Mouse (Mus musculus) cerebellum, adult 9-10 months (tissue): ENCODE results near the gene Psmc5.
"Not testable (repeated sequence)": the region's sequence is repeated elsewhere in the genome, so short reads cannot be mapped to it uniquely, and the experiment has no call there.

Experiments
- DNase-seq: peaks from one replicate; pipeline ENCODE4 v3.0.0; 2022

The Psmc5 gene

GRCm38 (mm10) chr11:106255685-106256451 is at the start of gene Psmc5, which contains the start of gene Ftsj3:
Gene Psmc5 (plus strand): TSS chr11:106256154.
Gene Ftsj3 (minus strand): TSS chr11:106256079.
- peak; percentile 99 for DNase-seq

DNA sequence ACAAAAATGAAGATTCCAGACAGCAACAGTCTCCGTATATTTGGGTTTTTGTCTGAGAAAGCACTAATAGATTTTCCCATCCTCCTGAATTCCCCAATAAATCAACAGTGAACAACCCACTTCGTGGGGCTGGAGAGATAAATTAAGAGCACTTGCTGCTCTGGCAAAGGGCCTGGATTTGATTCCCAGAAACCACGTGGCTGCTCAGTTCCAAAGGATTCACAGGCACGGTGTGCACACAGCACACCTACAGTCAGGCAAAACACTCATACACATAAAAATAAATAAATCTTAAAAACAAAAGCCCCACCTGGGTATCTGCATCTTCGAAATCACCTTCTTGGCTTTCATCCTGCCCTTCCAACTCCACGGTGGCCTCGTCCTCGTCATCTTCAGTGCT is 43.2 kb upstream of the Psmc5 start:
- DNase-seq = no peak

DNA sequence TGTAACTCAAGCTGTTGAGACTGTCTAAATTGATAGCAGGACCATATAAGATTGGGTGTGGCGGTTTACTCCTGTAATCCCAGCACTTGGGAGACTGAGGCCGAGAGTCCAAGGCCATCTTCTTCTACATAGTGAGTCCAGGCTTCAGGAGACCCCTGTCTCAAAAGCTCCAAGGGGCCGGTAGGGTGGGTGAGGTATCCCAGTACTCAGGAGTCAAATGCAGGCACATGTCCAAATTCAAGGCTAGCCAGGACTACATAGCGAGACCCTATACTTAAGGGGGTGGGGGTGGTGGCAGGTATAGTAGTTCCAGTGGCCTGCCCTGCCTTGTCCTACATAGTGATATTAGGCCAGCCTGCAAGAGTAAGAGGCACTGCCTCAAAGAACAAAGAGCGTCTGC is 41.1 kb upstream of the Psmc5 start:
- DNase-seq = peak; percentile 64

- peak; percentile 45 for DNase-seq
Measured at GRCm38 (mm10) chr11:106215450-106215859, 40.5 kb upstream of the Psmc5 start.

DNA sequence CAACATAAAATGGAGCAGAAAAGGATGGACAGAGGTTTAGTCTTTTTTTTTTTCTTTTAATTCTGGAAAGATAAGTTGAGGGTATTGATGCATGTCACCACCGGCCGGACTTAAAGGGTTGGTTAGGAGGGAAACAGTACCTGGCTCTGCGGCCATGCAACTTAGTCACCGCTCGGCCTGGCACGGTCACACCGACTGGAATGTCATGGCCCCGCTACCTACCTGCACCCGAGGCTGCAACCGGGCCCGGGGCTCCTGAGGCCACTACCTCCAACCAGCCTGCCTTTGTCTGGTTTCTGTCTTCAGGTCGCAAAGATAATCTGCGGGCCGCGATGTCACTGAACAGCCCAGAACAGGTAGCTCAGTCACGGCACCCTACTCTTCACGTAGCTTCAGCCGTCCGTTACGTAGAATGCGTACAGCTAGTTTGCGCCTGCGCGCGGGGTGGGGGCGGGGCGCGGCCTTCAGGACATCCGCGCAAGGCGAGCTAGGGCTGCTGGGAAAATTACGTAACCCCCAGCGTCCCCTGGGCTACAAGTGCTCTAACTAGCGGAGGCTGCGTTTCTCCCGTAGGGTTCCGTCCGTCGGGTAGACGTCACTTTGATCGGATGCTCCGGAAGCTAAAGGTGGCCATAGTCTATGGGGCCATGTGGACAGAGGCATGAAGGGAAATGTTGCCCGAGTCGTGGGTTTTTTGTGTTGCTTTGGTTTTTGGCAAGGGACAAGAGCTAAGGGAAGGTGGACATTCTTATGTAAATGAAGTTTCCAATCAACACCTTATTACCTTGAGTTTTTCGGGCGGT is 39.8 kb upstream of the Psmc5 start, which contains the start of gene Ccdc47:
Gene Ccdc47, minus strand, starts transcription at position 418 of the 803 bp plus-strand sequence.
- DNase-seq = peak; percentile 98

DNA sequence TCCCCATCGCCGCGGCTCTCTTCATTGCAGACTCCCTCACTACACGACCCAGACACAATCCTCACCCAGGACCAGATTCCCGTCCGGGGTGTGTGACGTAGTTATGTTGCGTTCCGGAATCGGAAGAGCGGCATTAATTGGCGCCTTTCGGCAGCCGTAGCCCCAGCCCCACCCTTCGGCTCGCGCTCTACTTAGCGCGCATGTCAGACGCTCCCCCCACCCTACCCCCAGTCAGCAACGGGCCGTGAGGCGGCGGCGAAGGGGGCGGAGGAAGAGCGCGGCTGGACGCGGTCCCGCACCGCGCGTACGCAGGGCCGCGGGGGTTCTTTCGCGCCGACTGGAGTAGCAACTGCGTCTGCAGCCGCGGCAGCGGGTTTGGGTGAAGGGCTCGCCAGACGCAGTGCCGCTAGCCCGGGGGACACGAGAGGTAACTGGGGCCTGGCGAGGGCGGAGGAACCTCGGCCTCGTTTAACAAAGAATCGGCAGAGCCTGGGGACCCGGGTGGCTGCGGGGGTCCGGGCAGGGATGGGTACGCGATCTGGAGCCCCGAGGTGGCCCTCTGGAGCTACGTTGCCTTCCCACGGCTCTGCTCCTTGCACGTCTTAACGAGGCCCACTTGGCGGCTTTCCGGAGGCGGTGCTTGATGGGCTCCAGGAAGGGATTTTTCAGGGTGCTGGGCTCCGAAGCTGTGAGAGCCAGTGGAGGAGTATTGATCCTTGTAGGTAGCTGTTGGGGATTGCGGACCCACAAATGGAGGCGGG is 39.0 kb upstream of the Psmc5 start, which contains the start of gene Ddx42:
Gene Ddx42, plus strand, starts transcription at position 197 of the 761 bp plus-strand sequence.
- DNase-seq = peak; percentile 93

- DNase-seq = no peak
Measured at GRCm38 (mm10) chr11:106220603-106221002, 35.4 kb upstream of the Psmc5 start.

- DNase-seq = not testable (repeated sequence)
Measured at GRCm38 (mm10) chr11:106233978-106234377, 22.0 kb upstream of the Psmc5 start.

- no peak for DNase-seq
Measured at GRCm38 (mm10) chr11:106246834-106247233, 9.1 kb upstream of the Psmc5 start.

- DNase-seq = no peak
Measured at GRCm38 (mm10) chr11:106249326-106249725, 6.6 kb upstream of the Psmc5 start.

- peak; percentile 61 for DNase-seq
Measured at GRCm38 (mm10) chr11:106254767-106255166, 1.2 kb upstream of the Psmc5 start.

DNA sequence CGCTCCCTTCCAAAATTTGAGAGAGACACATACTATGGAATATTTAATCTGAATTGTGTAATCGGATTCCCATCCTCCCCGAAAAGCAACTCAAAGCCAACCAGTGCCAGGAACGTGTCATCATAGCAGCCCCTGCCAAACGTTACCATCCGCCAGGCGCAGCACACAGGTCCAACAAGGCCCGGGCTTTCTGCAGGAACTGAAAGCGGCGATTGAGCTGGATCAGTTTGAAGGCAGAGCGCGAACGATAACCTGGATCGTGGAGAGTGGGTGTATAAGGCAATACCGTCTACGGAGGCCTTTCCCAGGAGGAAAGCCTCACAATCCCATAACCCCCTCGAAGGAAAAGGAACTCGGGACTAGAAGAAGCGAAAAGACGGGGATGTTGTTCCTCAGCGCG is 780 bp upstream of the Psmc5 start:
- no peak for DNase-seq

- DNase-seq = peak; percentile 69
Measured at GRCm38 (mm10) chr11:106256775-106257174, 821 bp downstream of the Psmc5 start.

DNA sequence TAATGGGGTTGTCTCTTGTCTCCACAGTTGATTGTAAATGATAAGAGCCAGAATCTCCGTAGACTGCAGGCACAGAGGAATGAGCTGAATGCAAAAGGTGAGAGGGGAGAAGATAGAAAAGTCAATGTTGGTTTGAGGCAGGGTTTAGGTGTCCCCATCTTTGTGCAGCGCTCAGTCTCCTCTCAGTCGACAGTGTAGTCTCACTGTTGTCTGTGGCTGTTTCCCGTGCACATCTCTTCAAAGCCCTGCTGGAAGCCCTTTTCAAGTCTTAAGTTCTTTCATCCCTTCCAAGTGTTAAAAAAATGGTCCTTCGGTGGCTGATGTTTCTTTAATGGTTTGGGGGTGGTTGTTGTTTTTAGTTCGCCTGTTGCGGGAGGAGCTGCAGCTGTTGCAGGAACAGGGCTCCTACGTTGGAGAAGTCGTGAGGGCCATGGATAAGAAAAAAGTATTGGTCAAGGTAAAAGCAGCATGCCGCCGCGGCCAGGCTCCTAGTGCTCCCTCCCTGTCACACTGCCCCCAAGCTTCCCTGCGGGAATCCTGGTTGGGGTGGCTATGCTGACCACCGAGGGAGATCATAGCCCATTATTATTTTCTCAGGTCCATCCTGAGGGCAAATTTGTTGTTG is 5.0 kb downstream of the Psmc5 start:
- peak; percentile 19 for DNase-seq

DNA sequence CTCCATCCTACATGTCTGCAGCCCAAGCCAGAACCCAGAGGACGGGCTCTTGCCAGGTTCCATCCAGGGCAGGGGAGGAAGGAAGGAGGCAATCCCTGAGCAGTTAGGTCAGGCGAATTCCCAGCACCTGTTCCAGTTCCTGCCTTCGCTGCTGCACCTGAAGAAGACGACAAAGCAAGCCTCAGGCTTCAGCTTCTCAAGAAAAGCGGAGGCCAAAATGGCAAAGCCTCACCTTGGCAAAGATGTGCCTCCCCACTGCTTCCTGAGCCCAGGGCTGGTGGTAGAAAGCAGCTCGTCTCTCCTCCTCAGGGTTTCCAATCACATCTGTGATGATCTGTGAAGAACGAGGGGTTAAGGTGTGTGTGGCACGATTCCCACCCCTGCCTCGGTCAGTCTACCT is 8.0 kb downstream of the Psmc5 start:
- peak; percentile 62 for DNase-seq

DNA sequence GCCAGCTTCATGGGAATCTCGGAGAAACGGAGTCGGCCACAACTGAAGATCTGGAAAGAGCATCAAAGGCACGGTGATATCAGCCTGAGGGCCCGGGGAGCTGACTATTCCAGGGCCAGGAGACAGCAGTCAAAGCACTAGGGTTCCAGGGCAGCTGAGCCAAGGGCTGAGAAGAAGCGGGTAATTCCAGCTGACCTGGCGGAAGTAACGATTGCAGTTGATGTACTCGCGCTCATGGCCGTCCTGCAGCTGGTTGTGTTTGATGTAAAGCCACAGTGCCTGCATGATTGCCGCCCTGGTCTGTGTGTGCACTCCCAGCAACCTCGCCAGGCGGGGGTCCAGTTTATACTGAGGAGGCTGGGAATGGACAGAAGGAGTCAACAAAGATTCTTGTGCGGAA is 9.0 kb downstream of the Psmc5 start:
- peak; percentile 49 for DNase-seq

- DNase-seq = peak; percentile 62
Measured at GRCm38 (mm10) chr11:106265570-106265969, 9.6 kb downstream of the Psmc5 start.

DNA sequence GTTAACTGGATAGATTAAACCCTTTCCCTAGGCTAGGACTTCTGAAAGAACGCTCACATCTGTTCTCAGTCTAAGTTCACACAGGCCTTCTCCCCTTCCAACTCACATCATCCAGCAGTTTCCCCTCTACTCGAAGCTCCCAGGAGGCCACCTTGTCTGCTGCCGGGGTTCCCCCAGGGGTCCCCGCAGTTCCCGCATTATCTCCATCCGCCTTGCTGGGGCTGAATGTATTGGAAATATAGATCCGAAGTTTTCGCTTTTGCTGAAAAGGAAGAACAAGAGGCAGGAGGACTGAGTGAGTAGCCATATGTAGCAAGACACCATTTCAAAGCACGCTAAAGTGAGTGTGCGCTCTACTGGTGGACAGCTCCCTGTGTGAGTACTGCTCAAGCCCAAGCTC is 10.5 kb downstream of the Psmc5 start:
- DNase-seq = peak; percentile 63

- DNase-seq = peak; percentile 98
Measured at GRCm38 (mm10) chr11:106267311-106267852, 11.4 kb downstream of the Psmc5 start.

- DNase-seq = peak; percentile 88
Measured at GRCm38 (mm10) chr11:106267871-106268270, 11.9 kb downstream of the Psmc5 start.

- DNase-seq = peak; percentile 96
Measured at GRCm38 (mm10) chr11:106268326-106269059, 12.5 kb downstream of the Psmc5 start.
